Mouse (Mus musculus) brain, embryonic 14.5 days (tissue): ENCODE measurements around the gene Calm3.

Experiments used
- CTCF ChIP-seq: fragments of 200-500 bp; IDR thresholded peaks from 2 replicates; pipeline ENCODE4 v1.5.1; 2012; ENCODE audit warnings: inconsistent platforms, mild to moderate bottlenecking, moderate library complexity, borderline replicate concordance; ENCODE audit not compliant: insufficient read depth, insufficient read length; ENCODE audit errors: extremely low read depth
- POLR2A ChIP-seq: fragments of 200-500 bp; IDR thresholded peaks from 2 replicates; pipeline ENCODE4 v1.6.1; 2012; ENCODE audit warnings: mild to moderate bottlenecking, inconsistent platforms, borderline replicate concordance; ENCODE audit not compliant: poor library complexity, insufficient read depth, insufficient read length, severe bottlenecking; ENCODE audit errors: extremely low read depth

DNA sequence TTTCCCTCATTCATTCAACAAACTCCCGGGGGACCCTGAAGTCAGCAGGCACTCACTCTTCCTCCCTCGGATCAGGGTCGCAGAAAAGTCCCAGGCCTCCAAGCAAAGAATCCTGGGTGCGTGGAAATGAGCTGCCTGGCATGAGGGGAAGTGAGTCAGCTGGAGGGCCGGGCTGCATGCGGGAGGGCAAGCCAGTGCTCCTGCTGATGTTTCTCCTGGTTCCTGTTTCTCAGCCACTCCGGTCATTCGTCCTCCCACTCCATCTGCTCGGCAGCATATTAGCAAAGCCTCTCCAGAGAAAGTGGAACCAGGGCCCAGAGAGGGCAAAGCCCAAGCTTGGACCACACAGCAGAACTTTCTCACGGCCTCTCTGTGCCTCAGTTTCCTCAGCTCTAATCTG is 14.0 kb downstream of the Calm3 start:
- TF ChIP-seq CTCF, result no peak
- no peak for TF ChIP-seq POLR2A
